Mouse (Mus musculus) left cerebral cortex, adult 11 months (tissue): ENCODE measurements around the gene Ehhadh.
"Not testable (repeated sequence)": the region's sequence is repeated elsewhere in the genome, so short reads cannot be mapped to it uniquely, and the experiment has no call there.

Source experiments
- DNase-seq: peaks from one replicate; pipeline ENCODE4 v3.0.0; 2022; ENCODE audit warnings: low spot score

Ehhadh gene

DNA sequence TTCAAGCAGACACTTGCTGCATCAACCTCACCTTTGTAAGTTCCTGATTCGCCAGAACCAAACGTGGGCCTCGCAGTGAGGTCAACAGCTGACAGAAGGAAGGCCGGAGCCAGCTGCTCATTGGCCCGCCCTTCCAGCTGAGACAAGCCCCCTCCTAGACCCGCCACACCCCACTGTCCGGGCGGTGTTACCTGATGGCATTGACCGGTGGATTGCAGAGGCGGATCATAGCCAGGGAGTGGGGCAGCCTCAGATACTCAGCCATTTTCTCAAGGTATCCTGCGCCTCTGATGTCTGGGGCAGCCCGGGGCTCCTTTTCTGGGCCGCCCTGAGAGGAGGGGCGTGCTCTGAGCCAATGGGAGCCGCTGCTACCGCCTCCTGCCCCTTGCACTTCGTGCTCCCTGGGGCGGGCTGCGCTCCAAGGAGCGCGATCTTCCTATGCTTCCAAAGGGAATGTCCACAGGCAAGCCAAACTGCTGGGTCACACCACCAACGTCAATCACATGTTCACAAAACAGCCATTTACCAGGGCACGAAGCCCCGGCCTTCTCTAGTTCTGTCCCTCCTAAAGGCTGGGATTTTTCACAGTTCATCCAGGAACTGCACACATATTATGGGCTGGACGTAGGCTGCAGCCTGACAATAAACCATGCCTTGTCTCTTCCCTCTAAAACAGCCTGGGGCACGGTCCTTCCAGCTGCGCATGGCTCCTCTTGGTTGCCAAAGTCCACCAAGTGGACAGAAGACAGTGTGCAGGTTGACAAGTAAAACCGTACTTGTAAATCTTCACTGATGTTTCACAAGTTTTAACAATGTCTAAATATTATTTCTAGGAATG, at the start of gene Ehhadh:
Gene Ehhadh (minus strand): TSS at position 292 of the 838 bp plus-strand sequence.
- DNase-seq, result peak; percentile 29

DNA sequence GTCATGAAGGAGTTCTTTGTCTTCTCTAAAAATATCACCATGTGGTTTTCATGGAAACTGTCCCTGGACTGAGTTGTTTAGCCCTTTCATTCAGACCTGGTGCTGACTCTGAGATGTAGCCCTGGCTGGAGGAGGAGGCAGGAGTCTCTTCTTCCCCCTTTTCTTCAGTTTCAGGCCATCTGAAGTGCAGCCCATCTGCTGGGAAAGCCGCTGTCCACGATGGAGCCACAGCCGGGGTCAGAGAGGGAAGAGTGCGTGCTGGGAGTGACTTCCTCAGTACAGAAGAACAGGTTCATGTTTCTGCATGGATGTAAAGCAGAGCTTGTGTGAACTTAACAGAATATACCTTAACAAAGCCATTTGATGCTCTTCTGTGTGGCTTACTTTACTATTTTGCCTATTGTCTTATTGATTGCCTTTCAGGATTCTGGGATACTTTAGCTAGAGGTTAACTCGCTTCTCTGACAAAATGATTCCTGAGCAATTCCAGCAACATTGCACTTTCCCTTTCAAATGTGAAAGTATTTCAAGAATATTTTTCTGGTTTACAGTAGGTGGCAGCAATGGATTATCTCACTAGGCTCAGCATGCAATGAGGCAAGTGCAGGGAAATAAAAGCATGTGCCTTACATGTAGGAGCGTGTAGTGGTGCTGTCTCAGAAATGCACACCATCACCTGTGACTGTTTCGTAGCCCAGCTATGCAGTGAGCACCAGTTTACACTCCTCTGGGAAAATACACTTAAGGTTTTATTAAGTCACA, 48.9 kb upstream of the Ehhadh start:
- DNase-seq, result no peak

DNA sequence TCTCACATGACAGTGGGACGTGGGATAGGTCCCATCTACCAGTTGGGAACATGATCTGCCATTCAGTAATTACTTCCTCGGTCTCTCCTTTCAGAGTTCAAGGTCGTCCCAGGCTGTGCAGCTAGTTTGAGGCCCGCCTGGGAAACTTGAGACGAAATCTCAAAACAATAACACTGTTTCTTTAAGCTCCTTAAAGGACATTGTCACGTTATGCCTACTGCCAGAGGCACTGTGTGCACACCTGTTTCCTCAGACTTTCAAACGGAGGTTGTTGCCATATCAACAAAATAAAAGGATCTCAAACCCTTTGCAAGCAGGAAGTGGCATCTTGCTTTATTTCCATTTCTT, 48.0 kb upstream of the Ehhadh start:
- no peak for DNase-seq

DNA sequence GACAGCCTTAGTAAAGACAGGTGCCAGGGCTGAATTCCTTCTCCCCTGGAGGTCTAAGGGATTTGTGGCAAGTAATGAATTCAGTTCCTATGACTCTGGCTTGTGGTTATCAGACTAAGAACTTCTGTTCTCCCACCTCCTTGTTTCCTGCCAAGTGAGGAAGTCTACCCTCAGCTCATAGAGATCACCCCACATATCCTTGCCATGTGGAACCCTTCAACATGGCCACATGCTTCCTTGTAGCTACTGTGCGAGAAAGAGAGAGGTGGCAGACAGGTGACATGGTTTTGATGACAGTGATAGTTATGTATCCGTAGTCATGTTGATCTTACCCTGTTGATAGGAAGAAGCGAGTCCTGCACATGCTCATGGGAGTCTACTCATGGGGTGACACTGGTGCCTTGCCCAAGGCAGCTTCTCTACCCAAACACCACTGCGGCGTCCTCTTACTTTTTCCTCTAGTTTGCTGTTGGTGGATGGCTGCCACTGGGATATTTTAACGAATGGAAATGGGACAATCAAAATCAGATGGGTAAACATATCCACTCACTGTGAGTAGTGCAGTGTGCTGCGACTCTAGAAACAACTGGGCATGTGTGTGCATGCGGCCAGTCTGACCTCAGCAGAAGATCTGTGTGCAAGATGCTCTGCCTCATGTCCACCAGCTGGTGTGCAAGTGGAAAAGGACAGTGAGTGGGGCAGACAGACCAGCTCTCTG, 47.4 kb upstream of the Ehhadh start:
- DNase-seq, result no peak

GRCm38 (mm10) chr16:21833970-21834369, 46.4 kb upstream of the Ehhadh start:
- DNase-seq, result no peak

- DNase-seq, result no peak
These were observed 45.9 kb upstream of the Ehhadh start for GRCm38 (mm10) chr16:21833469-21833868.

DNA sequence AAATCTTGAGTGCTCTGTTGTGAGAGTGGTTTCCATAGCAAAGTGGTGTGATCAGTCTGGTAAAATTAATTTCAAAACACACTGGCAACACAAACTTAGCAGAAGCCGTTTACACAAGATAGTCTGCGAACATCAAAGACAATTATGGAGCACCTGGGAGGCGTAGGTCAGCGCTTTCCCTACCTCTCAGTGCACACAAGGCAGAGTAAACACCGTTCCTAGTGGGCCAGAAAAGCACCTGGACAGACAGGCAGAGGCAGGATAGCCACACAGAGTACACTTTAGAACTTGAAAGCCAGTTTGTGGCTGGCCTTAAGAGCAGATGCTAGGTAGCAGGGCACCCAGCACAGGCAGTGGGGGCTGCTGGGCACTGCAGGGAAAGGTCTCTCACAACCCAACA, 44.2 kb upstream of the Ehhadh start:
- DNase-seq, result no peak

GRCm38 (mm10) chr16:21830784-21831183, 43.2 kb upstream of the Ehhadh start:
- no peak for DNase-seq

DNA sequence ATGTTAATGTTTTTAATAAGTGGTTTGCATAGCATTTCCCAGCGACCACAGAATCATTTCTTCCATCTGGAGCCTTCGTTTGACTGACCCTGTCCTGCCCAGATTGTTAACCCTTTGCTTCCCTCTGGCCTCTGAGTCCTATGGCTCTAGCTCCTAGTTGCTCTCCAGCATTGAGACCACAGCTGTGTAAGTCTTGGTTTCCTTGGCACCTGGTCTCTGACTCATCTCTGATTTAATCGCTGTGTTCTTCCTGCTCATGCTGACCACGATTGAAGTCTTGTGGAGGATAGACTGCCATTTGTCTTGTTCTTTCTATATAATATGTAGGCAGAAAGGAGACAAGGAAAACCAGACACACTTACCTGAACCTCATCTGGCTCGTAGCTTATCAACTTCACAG, 42.1 kb upstream of the Ehhadh start:
- DNase-seq, result no peak

- DNase-seq, result no peak
These were observed 40.0 kb upstream of the Ehhadh start for GRCm38 (mm10) chr16:21827581-21827980.

DNA sequence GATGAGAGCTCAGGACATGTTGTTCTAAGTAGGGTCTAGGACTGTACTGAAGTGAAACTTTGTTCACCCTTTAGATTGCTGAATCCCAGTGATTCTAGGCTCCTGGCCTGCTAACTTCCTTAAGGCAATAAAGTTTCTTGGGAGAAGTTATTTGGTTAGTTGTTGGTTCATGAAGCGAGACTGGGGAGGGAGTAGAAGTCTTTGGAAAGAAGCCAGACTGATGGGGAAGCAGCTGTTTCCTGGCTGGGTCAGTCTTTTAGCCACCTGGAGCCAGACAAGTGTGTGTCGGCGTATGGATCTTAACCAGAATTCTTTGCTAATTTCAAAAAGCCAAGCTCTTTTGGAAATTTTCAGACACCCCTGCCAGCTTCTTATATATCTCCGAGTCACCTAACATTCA, 39.5 kb upstream of the Ehhadh start:
- DNase-seq, result no peak

- DNase-seq, result no peak
These were observed 38.0 kb upstream of the Ehhadh start for GRCm38 (mm10) chr16:21825612-21826031.

GRCm38 (mm10) chr16:21818629-21819028, 31.0 kb upstream of the Ehhadh start:
- DNase-seq, result no peak

DNA sequence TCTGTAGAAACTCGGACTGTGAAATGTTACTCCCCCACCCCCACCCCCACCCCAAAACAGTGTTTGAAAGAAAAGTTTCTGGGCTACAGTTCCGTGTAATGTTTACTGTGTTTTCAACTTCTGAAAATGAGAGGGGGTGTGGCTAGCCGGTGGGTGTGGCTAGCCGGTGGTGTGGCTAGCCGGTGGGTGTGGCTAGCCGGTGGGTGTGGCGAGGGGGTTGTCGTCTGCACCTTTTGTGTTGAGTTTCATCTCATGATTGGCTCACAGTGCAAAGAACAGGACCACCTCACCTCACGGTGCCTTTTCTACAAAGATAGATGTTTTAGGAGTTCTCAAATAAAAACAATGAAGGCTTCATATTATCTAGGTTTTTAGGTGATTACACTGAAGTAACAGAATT, 30.5 kb upstream of the Ehhadh start:
- no peak for DNase-seq

- no peak for DNase-seq
These were observed 28.0 kb upstream of the Ehhadh start for GRCm38 (mm10) chr16:21815669-21816010.

DNA sequence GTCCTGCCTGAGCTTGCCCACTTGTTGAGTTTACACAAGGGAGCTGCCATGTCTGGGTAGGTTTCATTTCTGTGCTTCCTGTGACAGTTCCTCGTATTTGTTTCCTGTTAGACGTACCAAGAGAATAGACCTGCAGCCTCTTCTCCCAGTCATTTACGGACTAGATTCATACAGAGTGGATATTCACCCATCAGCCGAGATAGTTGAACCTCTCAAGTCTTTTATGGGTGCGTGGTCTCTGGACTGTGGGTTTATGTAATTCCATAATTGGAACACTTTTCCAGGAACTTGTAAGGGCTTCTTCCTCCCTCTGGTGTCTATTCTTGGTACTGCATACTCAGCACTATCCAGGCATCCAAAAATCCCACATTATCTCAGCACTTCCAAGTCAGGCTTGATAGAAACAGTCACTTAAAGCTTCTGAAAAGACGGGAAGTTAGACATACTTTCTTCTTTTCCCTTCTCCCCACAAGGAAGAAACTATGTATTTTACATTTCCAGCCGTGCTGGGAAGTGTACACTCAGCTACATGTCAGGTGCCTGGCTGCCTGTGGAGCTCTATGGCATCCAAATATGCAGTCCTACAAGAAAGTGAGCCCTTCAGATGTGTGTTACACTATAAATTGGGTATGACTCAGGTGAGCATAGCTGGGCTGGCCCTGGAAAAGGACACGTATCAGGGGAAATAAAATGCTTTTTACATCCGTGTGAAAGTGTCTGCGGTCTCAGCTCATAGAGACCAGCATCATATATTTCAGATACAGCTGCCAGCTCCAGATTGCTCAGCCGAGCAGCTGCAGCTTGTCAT, 27.5 kb upstream of the Ehhadh start:
- peak; percentile 52 for DNase-seq

GRCm38 (mm10) chr16:21813164-21813834, 25.7 kb upstream of the Ehhadh start:
- no peak for DNase-seq

DNA sequence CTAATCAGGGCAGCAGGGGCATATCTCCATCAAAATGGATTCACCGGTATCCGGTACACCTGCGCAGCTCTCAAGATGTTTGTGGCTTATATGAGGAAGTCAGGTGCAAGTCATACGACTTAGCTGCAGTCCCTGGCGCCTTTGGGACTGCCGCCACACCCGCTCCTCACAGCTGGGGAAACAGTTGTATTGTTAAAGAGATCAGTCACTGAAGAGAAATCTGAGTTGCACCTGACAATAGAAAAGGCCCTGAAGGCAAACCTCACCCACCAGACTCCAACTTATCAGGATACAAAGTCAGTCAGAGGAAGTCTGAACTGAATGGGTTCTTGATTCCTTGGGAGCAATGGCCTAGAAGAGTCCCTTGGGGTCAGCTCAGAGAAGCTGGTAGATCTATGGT, 20.2 kb upstream of the Ehhadh start:
- not testable (repeated sequence) for DNase-seq

DNA sequence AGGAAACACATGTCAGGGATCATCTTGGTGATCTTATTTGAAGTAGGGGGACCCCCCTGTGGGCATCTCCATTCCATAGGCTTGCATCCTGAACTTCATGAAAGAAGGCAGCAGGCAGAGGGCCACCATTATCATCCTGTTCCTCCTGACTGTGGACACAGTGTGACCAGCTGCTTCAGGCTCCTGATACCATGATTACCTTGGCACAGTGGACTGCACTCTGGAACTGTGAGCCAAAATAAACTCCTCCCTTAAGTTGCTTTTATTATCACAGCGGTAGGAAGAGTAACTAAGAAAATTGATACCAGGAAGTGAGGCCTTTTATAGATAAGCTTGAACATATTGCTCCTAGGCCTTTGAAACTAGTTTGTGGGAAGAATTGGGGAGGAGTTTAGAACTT, 19.3 kb upstream of the Ehhadh start:
- DNase-seq, result no peak

DNA sequence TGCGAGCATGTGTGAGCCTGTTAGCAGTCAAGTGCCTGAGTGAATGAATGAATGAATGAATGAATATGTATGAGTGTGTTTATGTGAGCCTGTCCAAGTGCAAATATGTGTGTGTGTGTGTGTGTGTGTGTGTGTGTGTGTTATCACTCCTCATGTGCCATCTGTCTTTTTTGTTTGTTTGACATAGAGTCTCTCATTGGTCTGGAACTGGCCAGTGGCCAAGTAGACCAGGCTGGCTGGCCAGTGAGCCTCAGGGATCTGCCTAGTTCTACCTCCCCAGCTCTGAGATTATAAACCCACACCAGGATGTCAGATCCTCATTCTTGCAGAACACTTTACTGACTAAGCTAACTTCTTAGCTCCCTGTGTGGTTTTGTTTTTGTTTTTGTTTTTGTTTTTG, 16.7 kb upstream of the Ehhadh start:
- DNase-seq, result no peak

DNA sequence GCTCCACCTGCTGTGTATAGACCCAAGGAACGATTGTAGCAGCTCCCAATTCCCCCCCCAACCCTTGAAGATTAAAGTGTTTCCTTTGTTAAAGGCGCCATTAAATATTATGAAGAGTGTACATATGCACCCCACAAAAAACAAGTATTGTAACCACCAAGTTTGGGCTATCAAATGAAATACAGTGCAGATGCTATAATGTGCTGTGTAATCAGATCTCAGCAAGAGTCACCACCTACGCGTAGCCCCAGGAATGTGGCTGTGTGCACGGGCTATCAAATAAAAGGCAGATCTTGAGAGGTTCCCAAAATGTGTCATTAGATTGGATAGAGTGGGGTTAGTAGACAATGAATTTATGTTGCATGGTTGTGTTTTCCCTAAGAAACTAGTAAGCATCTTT, 7.5 kb upstream of the Ehhadh start:
- no peak for DNase-seq

GRCm38 (mm10) chr16:21794697-21795045, 7.1 kb upstream of the Ehhadh start:
- DNase-seq, result no peak
